Mouse (Mus musculus) hematopoietic stem cell, adult 5-6 weeks (primary cell): ENCODE data around the gene Isx. TPM values are rescaled to one million over a fixed set of nuclear protein-coding genes. Genes with fewer than 3 reads are reported as not detected.

Experiments
- ATAC-seq, 2 experiments: fragments of 125-278 bp in 1 of 2; replicated peaks in 1 of 2; 2 replicates each; pipeline ENCODE4 v1.8.0; 2016 to 2017; ENCODE audit warnings: inconsistent platforms in 2 of 2, mild to moderate bottlenecking in 2 of 2, moderate number of reproducible peaks in 2 of 2, low read depth in 1 of 2, moderate TSS enrichment in 1 of 2; ENCODE audit not compliant: low FRiP score in 2 of 2, poor library complexity in 2 of 2, severe bottlenecking in 2 of 2, insufficient read depth in 1 of 2, low TSS enrichment in 1 of 2
- total RNA-seq: library from RNA; stranded (forward); fragments of 172-1452, 232-1000 nt; gene quantifications from 2 replicates; pipeline ENCODE4 v1.2.3, GENCODE M21; 2017

The Isx gene
- total RNA-seq, 1 experiment from 2014 or later, result not detected

- no peak for ATAC-seq
These were observed 15.8 kb downstream of the Isx start for GRCm38 (mm10) chr8:74888763-74889162.

DNA sequence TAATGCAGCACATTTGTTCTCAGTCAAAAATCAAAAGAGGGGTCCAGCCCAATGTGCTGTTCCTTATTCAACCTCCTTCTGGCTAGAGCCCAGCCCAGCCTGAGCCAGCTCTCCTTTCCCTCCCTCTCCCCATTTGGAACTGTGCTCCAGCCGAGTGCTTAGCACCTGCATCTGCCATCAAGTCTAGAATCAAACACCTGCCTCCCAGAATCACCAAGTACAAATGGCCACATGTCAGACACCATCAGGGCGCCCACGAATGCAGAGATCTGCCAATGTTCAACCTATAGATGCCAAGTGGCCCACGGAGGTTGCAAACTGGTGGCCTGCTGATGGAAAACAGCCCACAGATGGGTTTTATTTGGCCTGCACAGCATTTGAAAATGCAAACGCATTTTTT lies 18.1 kb downstream of the Isx start:
- ATAC-seq, result no peak

GRCm38 (mm10) chr8:74896302-74896701 lies 23.3 kb downstream of the Isx start:
- no peak for ATAC-seq

- no peak for ATAC-seq
These were observed 24.3 kb downstream of the Isx start for GRCm38 (mm10) chr8:74897315-74897714.

- no peak for ATAC-seq
These were observed 26.8 kb downstream of the Isx start for GRCm38 (mm10) chr8:74899796-74900195.

DNA sequence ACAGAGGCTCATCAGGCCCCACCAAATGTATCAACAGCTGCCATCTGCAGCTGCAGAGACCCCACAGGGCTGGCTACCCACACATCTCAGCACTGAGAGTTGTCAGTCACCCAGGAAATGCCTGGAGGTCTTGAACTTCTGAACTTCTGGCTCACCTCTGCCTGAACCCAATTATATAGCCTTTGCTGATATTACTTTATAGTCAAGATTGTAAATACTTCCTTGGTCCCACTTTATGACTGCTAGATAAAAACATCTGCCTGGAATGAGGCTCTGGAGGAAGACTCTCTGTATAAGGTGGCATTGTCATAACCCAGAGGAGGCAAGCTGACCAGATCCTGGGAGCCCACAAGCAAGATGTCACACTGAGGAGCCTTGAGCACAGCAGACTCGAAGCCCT lies 28.8 kb downstream of the Isx start:
- ATAC-seq, result no peak

GRCm38 (mm10) chr8:74903054-74903842 lies 30.3 kb downstream of the Isx start:
- ATAC-seq, result no peak

DNA sequence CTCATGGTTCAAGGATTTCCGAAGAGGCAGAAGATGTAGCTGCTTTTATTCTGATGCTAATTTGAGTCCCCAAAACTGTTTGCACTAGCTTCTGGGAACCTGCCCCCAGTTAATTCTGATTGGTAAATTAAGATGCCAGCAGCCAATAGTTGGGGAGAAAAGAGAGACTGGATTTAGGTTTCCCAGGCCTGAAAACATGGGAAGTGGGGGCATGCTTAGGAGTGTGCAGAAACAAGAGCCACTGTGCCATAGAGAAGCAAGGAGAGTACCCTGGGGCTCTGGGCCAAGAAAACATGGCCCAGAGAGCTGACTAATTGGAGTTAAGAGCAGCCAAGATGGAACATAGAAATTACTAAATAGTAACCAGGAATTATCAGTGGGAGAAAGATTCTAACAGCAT lies 33.4 kb downstream of the Isx start:
- no peak for ATAC-seq

GRCm38 (mm10) chr8:74910708-74911107 lies 37.7 kb downstream of the Isx start:
- ATAC-seq, result no peak

GRCm38 (mm10) chr8:74920691-74921421 lies 47.9 kb downstream of the Isx start:
- ATAC-seq, result no peak

DNA sequence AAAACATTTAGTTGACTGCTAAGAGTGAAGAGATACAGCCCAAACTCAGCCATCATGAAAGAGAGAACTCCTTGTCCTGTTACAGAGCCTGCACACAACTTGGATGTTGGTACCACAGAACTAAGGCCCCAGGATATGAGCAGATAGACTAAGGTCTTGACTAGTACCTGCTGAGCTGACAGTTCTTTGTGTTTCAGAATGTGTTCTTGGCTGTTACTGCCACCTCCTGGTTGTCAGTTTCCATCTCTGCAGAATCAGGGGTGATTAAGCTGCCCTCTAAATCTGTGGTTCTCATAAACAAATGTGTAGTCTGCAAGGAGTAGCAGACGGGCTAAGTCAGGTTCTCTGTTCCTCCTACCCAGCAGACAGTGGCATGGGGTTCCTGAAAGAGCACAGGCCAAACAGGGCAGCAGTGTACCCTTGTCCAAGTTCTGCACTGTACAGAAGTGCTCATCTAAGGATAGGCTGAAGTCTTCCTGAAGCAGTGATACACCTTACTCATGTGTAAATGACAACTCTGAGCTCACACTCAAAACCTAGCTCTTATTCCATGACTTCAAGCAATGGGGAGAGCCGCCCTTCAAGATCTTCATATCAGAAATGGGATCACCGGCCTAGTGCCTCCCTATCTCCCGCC lies 49.0 kb downstream of the Isx start:
- ATAC-seq, result no peak

DNA sequence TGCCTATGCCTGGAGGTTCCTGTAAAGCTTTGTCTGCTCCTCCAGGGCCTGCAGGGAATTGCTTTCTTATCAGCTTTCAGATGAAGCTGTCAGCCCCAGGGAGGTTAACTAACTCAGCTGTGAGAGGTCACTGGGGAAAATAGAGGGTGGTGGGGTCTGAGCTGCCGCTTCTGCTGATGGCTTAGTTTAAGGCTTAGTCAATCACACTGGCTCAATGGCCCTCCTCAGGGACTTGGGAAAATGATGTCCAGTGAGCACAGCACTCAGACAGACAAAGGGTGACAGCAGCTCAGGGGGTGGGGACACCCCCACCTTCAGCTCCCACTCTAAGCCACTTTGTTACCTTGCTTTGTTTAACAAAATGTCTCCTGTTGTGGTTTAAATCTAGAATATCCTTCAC lies 55.0 kb downstream of the Isx start:
- no peak for ATAC-seq

GRCm38 (mm10) chr8:74930731-74931130 lies 57.8 kb downstream of the Isx start:
- ATAC-seq, result peak; percentile 50 to 56; a peak in 2 of 4 replicates

DNA sequence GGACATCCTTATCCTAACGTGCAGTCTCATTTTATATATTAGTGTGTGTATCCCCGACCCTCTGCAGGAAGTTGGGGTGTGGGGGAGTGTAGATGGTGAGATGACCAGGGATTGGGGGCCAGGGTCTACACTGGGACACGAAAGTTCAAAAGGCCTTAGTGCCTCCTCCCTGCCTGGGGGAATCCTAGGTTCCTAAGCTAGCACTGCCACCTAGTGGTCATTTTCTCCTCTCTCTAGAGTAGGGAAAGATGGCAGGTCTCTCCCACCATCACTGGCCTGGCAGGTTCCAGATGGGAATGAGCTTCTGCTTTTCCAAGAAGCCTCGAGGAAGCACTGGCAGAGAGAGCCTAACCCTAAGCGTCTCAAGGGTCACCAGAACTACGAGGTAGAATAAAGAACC lies 62.3 kb downstream of the Isx start:
- ATAC-seq, result peak; percentile 73 to 77; a peak in 3 of 4 replicates

DNA sequence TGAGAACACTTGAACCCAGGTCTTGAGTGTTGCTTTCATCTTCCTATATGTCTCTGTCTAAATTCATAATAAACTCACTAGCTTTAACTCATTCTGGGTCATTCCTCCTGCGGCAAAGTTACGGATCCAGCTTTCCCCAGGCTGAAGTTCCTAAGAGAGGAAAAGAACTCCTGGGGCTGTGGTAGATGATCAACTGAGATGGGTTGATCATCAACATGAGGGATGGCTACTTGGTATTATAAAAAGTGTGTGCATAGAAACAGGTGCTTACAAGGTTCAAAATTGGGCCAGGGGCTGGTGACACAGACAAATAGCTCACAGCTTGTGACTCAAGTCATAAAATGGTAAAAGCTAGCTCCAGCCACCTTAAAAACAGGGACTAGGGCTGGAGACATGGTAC lies 63.7 kb downstream of the Isx start:
- ATAC-seq, result no peak

- no peak for ATAC-seq
These were observed 69.1 kb downstream of the Isx start for GRCm38 (mm10) chr8:74942056-74942455.
